Mouse (Mus musculus): ENCODE results near the gene Numb.

The Numb gene

GRCm38 (mm10) chr12:83852512-83853213 lies 69.1 kb downstream of the Numb start:
- DNase-seq (ENCODE audit: low read depth, low spot score) = no peak

GRCm38 (mm10) chr12:83850334-83850733 lies 71.4 kb downstream of the Numb start:
- DNase-seq (ENCODE audit: low read depth, low spot score) = no peak

- no peak for DNase-seq (ENCODE audit: low read depth, low spot score)
Measured at GRCm38 (mm10) chr12:83848595-83849231, 73.0 kb downstream of the Numb start.

GRCm38 (mm10) chr12:83847877-83848276 lies 73.9 kb downstream of the Numb start:
- DNase-seq (ENCODE audit: low read depth, low spot score) = no peak

GRCm38 (mm10) chr12:83842678-83843440 lies 78.9 kb downstream of the Numb start:
- DNase-seq (ENCODE audit: low read depth, low spot score) = no peak

GRCm38 (mm10) chr12:83841409-83842190 lies 80.1 kb downstream of the Numb start:
- no peak for DNase-seq (ENCODE audit: low read depth, low spot score)

- DNase-seq (ENCODE audit: low read depth, low spot score) = no peak
Measured at GRCm38 (mm10) chr12:83833979-83834378, 87.8 kb downstream of the Numb start.

GRCm38 (mm10) chr12:83830424-83830823 lies 91.3 kb downstream of the Numb start:
- no peak for DNase-seq (ENCODE audit: low read depth, low spot score)

- no peak for DNase-seq (ENCODE audit: low read depth, low spot score)
Measured at GRCm38 (mm10) chr12:83816616-83817015, 105.1 kb downstream of the Numb start.

GRCm38 (mm10) chr12:83811901-83812300 lies 109.8 kb downstream of the Numb start:
- no peak for DNase-seq (ENCODE audit: low read depth, low spot score)

- no peak for DNase-seq (ENCODE audit: low read depth, low spot score)
Measured at GRCm38 (mm10) chr12:83803641-83804040, 118.1 kb downstream of the Numb start.

- DNase-seq (ENCODE audit: low read depth, low spot score) = no peak
Measured at GRCm38 (mm10) chr12:83800943-83801342, 120.8 kb downstream of the Numb start.

- no peak for DNase-seq (ENCODE audit: low read depth, low spot score)
Measured at GRCm38 (mm10) chr12:83798313-83798712, 123.4 kb downstream of the Numb start.

- no peak for DNase-seq (ENCODE audit: low read depth, low spot score)
Measured at GRCm38 (mm10) chr12:83795586-83795985, 126.1 kb downstream of the Numb start.

GRCm38 (mm10) chr12:83795051-83795450 lies 126.7 kb downstream of the Numb start:
- no peak for DNase-seq (ENCODE audit: low read depth, low spot score)

GRCm38 (mm10) chr12:83792706-83793410 lies 128.9 kb downstream of the Numb start:
- no peak for DNase-seq (ENCODE audit: low read depth, low spot score)

- DNase-seq (ENCODE audit: low read depth, low spot score) = no peak
Measured at GRCm38 (mm10) chr12:83791737-83792136, 130.0 kb downstream of the Numb start.

- no peak for DNase-seq (ENCODE audit: low read depth, low spot score)
Measured at GRCm38 (mm10) chr12:83790749-83791148, 131.0 kb downstream of the Numb start.

GRCm38 (mm10) chr12:83789781-83790140 lies 132.0 kb downstream of the Numb start:
- no peak for DNase-seq (ENCODE audit: low read depth, low spot score)

- no peak for DNase-seq (ENCODE audit: low read depth, low spot score)
Measured at GRCm38 (mm10) chr12:83789051-83789780, 132.5 kb downstream of the Numb start.

- no peak for DNase-seq (ENCODE audit: low read depth, low spot score)
Measured at GRCm38 (mm10) chr12:83785305-83785704, 136.4 kb downstream of the Numb start.

All from embryo, embryonic 11.5 days (tissue).